Mouse (Mus musculus) MN1 (cell line): ENCODE results near the gene Zfp853.

ENCODE experiments used
- DNase-seq: peaks from one replicate; pipeline ENCODE4 v3.0.0-alpha.2; 2016; ENCODE audit warnings: low spot score

Gene Zfp853

DNA sequence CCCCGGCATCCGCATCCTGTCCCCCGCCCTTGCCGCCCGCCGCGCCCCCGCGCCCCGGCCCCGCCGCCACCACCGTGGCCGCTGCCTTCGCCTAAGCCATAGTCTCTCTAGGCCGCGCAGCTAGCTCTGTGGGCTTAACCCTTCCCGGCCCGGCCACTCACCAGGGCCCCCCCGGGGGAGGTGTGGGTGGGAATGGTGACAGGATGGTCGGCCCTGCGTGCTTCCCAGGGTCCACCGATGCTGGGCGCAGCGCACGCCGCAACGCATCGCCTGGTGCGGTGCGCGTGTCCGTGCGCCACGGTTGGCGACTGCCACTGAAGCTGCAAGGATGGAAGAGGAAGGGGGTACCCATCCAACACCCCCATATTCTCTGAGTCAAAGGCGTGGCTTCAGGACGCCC is at the start of gene Zfp853:
TSS of gene Zfp853 (minus strand) at position 220 of the 400 bp plus-strand sequence.
- DNase-seq, result no peak

DNA sequence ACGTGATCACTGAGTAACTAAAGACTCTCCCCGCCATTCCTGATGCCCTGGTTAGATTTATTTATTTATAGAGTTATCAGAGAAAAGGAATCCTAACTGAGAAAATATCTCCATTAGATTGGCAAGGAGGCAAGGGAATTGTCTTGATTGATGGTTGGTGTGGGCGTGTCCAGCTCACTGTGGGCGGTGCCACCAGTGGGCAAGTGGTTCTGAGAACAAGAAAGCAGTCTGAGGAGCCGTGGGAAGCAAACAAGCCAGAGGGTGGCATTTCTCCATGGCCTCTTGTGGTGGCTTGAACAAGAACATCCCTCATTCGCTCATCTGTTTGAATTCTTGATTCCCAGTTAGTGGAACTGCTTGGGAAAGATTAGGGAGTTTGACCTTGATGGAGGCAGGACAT is 46.2 kb upstream of the Zfp853 start:
- DNase-seq, result no peak

DNA sequence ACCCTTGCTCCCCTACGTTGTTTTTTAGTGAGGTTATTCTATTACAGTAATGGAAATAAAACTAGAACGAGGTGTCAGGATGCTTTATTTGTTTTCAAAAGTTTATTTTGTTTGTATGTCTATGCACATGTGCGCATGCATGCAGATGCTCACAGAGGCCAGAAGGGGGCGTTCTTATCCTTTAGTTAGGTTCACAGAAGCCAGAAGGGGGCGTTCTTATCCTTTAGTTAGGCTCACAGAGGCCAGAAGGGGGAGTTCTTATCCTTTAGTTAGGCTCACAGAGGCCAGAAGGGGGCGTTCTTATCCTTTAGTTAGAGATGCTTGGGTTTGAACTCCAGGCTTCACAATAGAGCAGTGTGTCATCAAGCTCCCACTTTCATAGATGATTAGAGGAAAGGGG is 43.1 kb upstream of the Zfp853 start:
- DNase-seq, result no peak

DNA sequence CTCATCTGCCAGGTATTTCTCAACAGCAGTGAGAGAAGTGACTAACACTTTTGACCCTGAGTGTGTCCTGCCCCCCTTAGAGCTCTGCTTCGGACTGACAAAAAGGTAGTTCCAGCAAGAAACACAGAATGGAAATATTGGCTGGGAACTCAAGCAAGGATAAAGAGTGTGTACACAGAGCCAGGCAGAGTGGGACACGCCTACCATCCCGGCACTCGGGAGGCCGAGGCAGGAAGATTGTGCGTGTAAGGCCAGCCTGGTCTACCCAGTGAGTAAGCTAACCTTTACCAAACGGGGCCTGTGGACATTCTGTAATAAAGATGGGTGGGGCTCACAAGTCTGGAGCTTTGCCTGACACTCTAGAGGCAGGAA is 41.7 kb upstream of the Zfp853 start:
- DNase-seq, result no peak

DNA sequence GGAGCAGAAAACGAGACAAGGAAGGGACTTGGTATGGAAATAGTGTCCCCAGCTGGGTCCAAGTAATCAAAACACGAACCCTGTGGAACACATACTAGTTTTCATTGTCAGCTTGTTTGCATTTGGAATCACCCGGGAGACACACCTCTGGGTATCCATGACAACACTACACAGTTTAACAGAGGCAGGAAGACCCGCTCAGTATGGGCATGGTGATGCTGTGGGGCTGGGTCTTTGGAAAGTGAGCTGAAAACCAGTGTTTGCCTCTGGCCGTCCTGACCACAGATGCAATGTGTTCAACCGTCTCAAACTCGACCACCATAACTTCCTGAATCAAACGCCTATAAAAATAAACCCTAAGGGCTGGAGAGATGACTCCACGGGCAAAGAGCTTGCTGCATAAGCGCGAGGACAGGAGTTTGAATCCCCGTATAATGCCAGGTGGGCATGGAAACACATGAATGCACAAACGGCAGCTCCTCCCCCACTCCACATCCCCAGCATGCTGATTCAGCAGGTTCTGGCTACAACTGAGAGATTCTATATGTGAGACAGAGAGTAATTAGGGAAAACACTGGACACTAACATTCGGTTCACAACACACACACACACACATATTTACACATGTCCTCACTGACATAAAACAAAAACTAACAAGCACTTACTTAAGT is 41.1 kb upstream of the Zfp853 start:
- DNase-seq, result no peak

DNA sequence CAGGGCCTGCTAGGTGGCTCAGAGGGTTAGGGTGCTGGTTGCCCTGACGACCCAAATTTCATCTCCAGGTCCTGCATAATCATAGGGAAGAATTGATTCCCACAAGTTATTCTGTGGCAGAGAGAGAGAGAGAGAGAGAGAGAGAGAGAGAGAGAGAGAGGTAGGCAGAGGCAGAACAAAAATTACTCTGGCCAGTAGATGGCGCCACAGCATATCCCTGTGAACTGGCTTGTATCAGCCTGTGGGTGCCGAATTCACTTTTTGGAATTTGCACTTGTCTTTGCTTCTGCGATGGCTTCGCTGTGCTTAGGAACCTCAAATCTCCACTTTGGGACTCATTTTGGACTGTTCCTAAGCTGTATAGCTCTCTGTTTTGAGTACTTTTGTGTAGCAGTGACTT is 40.4 kb upstream of the Zfp853 start:
- peak; percentile 90 for DNase-seq

DNA sequence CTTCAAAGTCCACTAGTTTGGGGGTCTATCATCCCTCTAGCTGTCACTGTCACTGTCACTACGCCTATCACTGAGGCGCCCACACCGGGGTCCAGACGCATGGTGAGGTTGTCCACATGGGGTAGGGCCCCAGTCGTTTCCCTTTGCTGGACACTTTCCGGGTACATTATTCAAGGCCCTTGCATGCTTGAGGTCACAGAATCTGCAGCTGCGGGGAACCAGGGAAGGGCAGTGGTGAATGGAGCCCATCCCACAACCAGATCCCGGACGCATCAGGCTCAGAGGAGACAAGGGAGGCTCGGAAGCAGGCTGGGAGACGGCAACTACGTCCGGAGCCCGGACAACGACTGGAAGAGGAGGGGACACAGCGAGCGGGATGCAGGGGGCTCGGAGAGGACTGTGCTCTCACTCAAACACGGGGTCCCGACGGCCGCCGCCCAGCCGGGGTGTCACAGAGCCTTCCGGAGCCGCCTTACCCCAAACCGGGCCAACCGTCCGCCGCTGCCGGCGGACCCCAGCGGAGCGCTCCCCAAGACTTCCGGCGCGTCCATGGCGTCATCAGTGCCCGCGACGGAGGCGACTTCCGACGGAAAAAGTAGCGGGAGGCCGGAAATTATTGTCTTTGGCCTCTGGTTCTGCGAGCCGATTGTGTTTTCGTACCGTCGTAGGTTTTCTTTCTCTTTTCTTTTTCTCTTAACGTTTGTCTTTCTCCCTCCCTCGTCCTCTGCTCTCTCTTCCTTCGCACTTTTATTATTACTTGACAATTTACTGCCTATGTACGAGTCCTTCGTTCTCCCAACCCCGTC is 35.5 kb upstream of the Zfp853 start, which contains the start of gene Zdhhc4:
TSS of gene Zdhhc4 (minus strand) at position 567 of the 806 bp plus-strand sequence.
- DNase-seq, result peak; percentile 96

DNA sequence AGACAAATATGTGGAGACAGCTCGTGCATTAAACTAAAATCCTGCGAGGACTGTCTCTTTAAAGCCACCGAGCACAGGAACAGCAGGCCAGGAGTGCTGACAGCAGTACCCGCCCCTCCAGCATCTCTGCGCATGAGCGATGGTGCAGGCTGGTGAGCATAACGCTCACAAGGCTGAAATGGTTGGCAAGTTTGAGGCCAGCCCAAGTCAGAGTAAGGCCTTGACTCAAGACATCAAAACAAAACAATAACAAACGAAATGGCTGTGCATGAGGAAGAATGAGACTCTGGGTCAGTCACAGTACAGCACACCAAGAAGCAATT is 23.8 kb upstream of the Zfp853 start:
- DNase-seq, result no peak

DNA sequence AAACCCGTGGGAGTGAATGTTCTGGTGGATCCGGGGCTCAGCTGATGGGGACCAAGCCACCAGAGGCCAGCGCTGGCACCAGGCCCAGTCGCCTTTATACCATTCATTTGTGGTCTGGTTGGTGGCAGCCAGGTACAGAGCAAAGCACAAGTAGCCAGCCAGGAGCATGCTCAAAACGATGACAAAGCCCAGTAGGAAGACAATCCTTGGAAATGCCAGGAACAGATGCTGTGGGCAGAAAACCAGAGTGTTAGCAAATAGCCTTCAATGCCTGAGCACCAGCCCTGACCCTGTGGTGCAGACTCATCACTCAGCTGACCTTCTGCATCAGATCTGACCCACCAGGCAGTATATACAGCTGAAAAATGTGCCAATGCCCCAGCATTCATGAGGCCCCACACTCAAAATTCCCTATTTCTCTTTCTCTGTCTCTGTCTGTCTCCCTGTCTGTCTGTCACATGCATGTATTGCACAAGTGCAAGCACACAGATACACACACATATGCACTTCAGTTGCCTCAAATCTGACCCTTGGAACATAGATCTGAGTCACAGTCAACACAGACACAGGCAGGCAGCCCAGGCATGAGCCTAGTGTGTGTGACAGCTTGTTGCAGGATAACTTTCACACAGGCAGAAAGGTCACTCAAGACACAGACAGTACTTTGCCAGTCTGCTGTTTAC is 23.3 kb upstream of the Zfp853 start:
- peak; percentile 56 for DNase-seq

DNA sequence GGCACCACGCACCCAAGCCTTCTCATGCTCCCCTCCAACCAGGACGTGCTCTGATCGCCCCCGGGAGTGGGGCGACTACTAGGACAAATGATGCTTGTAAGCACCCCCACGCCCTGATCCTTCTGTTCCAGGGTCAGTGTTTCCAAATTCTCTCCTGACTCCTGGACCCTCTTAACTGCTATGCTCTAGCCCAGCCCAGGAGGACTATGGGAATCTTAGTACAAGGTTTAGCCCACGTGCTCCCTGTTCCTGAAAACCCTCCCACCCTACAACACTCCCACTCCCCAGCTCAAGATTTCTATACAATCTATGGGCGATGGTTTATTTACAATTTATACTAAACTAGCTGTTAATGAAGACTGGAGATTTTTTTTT is 22.1 kb upstream of the Zfp853 start:
- DNase-seq, result no peak

DNA sequence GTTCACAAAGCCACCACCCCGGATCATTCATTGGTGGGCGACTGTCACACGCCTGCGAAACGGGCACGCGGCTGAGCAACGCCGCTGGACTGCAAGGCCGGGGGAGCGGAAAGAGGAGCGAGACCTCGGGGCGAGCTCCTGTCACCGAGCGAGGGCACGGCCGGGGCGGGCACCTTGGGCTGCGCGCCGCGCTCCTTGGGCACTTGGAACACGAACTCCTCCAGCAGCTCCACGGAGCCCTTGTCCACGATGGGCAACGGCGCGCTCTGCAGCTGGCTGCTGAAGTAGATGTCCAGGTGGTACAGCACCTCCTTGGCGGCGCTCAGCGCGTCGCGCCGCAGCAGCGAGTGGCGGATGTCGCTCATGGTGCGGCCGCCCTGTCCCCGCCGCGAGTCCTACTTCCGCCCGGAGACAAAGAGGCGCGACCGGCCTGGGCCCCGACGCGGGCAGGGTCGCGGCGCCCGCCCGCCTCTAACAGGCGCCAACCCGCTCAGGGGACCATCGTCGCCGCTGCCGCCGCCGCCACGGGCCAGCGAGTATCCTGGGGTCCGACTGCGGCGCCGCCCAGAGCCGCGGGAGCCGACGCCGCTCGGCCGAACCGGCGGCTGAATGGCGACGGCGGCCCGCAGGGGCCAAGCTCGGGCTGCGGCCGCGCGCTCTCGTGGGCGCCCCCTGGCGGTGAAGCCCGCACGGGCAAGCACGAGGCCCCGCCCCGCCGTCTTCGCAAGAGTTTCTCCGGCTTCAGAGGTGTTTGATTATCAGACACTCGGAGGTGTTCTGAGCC is 21.5 kb upstream of the Zfp853 start, which contains the start of gene E130309D02Rik:
TSS of gene E130309D02Rik (minus strand) at position 631 of the 784 bp plus-strand sequence.
- DNase-seq, result peak; percentile 92

DNA sequence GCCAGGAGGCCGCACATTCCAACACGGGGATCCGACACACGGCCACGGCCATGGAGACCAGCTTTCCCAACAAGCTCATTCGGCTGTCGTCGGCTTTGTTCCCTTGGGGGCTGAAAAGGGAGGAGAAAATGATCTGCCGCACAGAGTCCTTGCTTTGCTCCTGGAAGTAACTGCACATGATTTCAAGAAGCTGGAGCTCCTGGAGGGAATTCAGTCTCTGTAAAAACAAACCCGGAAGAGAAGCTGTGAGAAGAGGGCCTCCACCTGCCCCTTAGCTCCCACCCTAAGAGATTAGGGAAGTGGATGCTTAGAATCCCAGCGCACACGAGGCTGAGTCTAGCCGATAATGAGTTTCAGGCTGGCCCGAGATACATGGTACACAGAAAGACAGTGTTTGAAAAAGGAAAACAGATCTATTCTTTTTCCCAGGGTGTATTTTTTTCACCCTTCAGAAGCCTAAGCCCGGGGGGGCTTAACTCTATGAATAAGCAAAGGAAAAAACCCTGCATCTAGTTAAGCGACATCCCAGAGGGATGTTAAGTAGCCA is 20.8 kb upstream of the Zfp853 start:
- peak; percentile 60 for DNase-seq

DNA sequence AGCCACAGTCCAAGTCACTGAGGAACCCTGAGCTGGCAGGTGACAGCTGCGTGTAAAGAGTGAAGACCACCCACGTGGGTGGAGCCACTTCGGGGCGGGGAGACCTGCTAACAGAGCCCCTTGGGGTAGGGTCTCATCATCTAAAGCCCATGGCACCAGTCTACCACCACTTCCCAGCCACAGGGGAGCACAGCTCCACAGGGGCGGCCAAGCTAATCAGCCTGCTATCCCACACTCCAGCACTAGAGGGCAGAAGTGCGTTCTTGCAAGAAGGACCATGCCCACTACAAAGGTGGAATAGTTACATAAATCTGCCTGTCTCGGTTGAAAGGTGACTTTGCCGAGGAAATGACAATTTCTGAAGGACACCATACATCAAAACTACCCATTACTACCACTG is 18.5 kb upstream of the Zfp853 start:
- peak; percentile 92 for DNase-seq

DNA sequence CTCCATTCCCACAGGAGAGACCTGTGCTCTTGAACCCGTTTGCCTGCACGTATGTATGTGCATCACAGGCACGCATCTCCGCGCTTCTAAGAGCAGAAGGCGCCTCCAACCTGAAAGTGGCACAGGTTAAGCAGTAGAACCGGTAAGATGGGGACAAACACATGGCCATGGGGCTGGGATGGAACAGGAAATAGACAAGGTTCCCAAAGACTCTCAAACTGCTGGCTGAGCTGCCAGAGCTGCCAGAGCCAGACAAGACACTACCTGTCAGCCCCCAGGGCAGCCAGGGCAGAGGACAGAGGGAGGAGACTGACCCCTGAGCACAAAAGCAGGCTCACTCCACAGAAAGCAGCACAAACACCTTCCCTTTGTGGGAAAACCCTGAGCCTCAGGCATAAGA is 16.5 kb upstream of the Zfp853 start:
- DNase-seq, result no peak

DNA sequence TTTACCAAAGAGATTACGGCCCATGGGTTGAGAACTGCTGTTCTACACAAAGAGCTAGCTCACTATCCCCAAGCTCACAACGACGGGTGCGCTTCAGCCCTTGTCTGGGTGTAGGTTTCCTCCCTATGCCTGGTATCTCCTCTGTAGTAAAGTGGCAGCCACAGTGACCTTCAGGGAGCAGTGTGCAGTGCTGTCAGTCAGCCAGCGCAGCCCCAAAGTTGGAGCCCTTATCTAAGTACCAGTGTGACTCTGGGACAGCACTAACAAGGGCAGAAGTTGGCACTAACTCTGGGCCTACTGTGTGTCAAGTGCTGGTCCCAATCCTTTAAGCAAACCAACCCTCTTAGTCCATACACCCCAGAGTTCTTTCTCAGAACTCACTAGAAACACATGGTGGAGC is 15.4 kb upstream of the Zfp853 start:
- no peak for DNase-seq

DNA sequence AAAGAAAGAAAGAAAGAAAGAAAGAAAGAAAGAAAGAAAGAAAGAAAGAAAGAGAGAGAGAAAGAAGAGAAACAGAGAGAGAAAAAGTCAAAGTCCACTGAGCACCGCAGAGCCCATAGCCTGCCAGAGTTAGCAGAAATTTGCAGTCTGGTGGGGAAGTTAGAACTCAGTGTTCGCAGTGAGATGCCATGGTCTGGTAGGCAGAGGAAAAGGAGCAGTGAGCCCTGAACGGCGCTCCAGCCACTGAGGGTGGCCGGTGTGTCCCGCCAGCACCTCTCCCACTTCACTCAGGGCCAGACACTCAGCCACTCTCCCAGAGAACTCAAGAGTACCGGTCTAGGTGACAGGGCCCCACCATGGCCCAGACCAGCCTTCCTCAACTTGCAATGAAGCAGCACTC is 10.8 kb upstream of the Zfp853 start:
- DNase-seq, result no peak

DNA sequence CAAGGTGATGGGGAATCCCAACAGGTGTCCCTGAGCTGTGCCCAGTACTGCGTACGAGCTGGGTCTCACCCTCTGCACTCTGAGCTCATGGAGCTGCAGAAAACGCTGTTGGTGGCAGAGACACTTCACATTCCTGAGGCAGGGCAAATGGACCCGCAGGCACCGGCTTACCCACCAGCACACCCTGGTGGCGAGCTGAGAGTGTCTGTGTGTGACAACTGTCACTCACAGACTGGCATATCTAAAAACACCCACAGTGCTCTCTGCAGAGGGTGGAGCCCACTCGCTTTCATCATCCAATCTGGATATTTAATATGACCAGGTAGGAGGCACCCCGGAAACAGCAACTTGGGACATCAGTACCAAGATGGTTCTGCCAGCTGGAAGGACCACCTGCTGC is 7.9 kb upstream of the Zfp853 start:
- DNase-seq, result no peak

DNA sequence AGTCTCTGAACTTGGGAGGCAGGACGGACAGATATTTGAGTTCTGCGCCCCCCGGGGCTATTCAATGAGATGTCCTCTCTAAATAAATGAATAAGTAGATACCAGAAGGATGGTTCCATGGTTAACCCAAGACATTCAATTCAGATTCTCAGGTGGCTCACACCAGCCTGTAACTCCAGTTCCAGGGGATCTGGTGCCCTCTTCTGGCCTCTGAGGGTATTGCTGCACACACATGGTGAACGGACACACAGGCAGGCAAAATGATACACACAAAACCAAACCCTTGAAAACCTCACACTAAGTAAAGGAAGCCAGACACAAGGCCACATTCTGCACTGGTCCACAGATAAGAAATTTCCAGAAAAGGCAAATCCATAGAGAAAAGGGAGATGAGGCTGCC is 6.3 kb upstream of the Zfp853 start:
- no peak for DNase-seq

DNA sequence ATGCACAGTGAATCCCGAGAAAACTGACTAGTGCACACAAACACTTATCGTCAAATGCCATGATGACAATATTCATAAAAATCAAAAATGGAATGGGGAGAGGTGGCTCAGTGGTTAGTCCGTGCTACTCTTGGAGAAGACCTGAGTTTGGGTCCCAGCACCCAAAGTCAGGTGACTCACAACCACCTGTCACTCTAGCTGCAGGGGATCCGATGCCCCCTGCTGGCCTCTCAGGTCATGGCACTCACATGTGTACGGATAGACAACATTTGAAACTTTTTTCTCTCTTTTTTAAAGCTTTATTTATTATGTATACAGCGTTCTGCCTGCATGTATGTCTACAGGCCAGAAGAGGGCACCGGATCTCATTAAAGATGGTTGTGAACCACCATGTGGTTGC is 5.0 kb upstream of the Zfp853 start:
- DNase-seq, result no peak

DNA sequence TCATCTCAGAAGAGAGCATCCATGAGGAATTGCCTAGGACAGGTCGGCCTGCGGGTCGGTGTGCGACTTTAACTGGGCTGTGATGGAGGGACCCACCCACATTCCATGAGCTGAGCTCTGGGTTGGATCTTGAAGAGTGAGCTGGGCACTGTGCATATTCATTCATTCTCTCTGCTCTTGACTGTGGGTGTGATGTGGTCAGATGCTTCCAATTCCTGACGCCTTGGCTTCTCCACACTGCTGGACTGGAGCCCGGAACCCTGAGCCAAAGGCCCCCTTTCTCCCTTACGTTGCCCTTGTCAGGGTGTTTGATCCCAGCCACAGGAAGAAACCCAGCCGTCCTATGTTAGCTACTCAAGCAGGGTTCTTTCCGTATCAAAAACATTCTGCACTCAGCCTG is 4.6 kb upstream of the Zfp853 start:
- DNase-seq, result no peak

DNA sequence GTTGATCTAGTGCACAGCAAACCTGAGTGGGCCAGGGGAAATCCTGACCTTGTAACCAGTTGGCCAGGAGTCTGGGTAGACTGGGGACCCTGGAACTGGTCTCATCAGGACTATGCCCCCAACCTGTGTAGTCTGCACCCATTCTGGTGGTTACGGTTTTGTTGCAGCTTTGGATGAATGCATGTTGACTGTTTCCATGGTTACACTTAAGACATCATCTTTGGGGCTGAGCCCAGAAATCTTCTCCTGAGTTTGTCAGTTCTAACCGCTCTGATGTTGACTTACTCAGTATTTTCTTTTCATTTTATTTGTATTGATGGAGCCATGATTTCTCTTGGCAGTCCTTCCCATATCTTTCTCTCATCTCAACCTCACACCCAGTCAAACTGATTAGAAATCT is 1.9 kb upstream of the Zfp853 start:
- DNase-seq, result no peak

DNA sequence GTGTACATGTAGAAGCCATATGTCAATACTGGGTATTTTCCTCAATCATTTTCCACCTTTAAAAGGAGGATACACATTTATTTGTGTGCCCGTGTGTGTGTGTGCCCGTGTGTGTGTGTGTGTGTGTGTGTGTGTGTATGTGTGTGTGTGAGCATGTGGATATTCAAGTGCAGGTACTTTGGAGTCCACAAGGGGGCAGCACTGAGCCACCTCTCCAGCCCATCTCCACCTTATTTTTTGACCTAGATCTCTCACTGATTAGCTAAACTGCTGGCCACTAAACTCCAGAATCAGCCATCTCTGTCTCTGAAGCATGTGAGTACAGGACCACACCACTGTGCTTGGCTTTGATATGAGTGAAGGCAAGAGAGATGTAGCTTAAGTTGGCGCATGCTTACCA is 1.4 kb upstream of the Zfp853 start:
- no peak for DNase-seq
